Mouse (Mus musculus): ENCODE results near the gene Myl7. TPM values are rescaled to one million over a fixed set of nuclear protein-coding genes. Genes with fewer than 3 reads are reported as not detected.

Gene Myl7
- polyA plus RNA-seq, 1 experiment from 2014 or later: 156 TPM

DNA sequence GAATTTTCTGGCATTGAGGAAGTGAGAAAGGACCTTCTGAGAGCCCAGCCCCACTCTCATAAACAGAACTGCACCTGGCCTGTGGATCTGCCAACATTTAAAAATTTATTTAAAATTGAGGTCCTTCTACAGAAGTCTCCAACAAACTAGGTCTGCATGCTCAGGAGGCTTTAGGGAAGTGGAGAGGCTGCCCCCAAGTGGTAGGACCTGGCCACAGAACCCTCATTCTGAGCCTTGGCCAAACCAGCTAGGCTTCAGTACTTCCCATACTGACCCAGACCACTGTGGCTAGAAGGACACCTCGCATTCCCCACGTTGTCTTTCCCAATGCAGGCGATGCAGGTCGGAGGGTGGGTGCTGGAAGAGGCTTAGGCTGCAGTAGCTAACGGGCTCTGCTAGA lies 14.1 kb upstream of the Myl7 start:
- Histone ChIP-seq H3K4me1 (replicated peaks; ENCODE audit: control insufficient read depth, insufficient read depth, low read length) (no peaks in the 10 kb centered on the region), H3K9me3 (ENCODE audit: control insufficient read depth, low read length) (no peaks in the 10 kb centered on the region), H3K4me3 (ENCODE audit: low read depth, low read length) (no peak overlapping the region), H3K9ac (ENCODE audit: low read depth, low read length) (no peak overlapping the region), H3K27me3 (replicated peaks; ENCODE audit: control insufficient read depth, insufficient read depth, low read length) (0 out of 2 replicates have a peak, but pooled peaks cover 3% of the 10 kb centered on the region), H3K36me3 (ENCODE audit: control insufficient read depth, insufficient read depth, low read length) (no peaks in the 10 kb centered on the region), H3K27ac (ENCODE audit: low read depth, low read length) (no peak overlapping the region), H3K4me2 (no peak overlapping the region)
- DNase-seq (ENCODE audit: low spot score): no peak
- ATAC-seq (replicated peaks; ENCODE audit: low FRiP score): no peak
- WGBS: 25% methylated on average over 5 of the region's 5 CpGs

DNA sequence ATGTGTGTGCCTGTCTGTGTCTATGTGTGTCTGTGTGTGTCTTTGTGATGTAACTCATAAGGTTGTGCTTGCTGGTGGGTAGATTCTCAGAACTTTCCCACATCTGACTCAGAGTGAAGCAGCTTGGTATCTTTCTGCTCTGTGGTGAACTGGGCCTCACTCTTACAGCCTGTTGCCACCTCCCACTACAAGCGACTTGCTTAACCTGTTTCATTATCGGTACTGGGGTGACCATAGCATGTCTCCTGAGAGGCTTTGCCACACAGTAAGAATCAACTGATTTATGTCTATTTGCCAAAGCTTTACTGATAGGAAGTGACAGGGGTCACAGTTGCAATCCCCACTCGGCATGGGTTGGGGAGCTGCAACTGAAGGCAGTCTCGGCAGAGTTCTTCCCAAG lies 10.1 kb upstream of the Myl7 start:
- Histone ChIP-seq H3K9me3 (ENCODE audit: control insufficient read depth, low read length) (no peaks in the 10 kb centered on the region), H3K4me3 (ENCODE audit: low read depth, low read length) (no peak overlapping the region), H3K4me1 (replicated peaks; ENCODE audit: control insufficient read depth, insufficient read depth, low read length) (no peaks in the 10 kb centered on the region), H3K36me3 (ENCODE audit: control insufficient read depth, insufficient read depth, low read length) (no peaks in the 10 kb centered on the region), H3K9ac (ENCODE audit: low read depth, low read length) (no peak overlapping the region), H3K27me3 (replicated peaks; ENCODE audit: control insufficient read depth, insufficient read depth, low read length) (peaks cover 4% of the 10 kb centered on the region; the same call in 1 of the 2 replicates), H3K27ac (ENCODE audit: low read depth, low read length) (no peak overlapping the region), H3K4me2 (no peak overlapping the region)
- DNase-seq (ENCODE audit: low spot score) (no peak), ATAC-seq (replicated peaks; ENCODE audit: low FRiP score) (no peak)
- WGBS: 72% methylated on average over 4 of the region's 4 CpGs

DNA sequence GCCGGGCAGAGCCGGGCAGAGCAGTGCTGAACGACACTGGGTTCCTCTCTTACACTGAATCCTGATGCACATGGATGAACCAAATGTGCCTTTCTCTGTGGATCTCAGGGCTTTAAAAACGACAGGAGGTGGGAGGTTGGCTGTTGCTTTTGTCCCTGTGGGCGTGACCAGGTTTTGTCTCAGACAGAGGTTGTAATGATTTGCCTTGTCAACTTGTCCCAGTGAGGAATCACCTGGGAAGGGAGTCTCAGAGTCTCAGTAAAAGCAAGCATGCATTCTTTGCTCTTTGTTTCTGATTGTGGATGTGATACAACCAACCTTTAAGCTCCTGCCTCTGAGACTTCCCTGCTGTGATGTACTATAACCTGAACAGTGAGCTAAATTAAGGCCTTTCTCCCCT lies 8.5 kb upstream of the Myl7 start:
- no peak overlapping the region for H3K4me3 ChIP-seq (ENCODE audit: low read depth, low read length)
- WGBS: 63% methylated on average over 5 of the region's 5 CpGs
- H3K36me3 ChIP-seq (ENCODE audit: control insufficient read depth, insufficient read depth, low read length): no peaks in the 10 kb centered on the region
- ATAC-seq (replicated peaks; ENCODE audit: low FRiP score) (no peak), DNase-seq (ENCODE audit: low spot score) (no peak)
- no peak overlapping the region for H3K4me2 ChIP-seq
- H3K4me1 ChIP-seq (replicated peaks; ENCODE audit: control insufficient read depth, insufficient read depth, low read length): no peaks in the 10 kb centered on the region
- no peaks in the 10 kb centered on the region for H3K9me3 ChIP-seq (ENCODE audit: control insufficient read depth, low read length)
- H3K9ac ChIP-seq (ENCODE audit: low read depth, low read length): no peak overlapping the region
- H3K27me3 ChIP-seq (replicated peaks; ENCODE audit: control insufficient read depth, insufficient read depth, low read length): peaks cover 19% of the 10 kb centered on the region
- no peak overlapping the region for H3K27ac ChIP-seq (ENCODE audit: low read depth, low read length)

DNA sequence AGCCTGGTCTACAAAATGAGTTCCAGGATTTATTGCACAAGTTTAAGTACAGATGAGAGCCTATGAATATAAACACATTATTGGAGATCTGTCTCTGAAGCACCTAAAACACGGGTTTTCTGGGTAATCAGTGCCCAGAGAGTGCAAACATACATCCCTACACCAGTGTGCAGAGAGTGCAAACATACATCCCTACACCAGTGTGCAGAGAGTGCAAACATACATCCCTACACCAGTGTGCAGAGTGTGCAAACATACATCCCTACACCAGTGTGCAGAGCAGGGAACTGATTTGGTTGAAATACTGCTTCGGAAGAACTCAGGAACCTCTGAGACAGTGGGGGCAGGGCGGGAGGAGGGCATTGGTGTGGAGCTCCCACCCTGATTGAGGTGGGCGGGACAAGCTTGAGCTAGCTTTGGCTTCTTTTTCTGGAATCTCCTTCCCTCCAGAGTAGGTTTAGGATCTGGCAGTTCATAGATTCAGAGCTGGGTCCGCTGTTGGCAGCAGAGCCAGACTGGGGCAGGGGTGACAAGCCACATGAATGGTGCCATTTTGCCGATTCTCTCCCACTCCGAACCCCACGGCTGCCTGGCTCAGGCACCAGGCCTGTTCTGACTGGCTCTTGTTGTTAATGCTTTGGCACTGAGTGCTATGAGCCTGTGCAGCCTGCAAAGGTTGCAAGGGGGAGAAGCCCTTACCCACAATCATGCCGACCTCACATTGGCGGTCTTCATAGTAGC lies 7.4 kb upstream of the Myl7 start:
- Histone ChIP-seq H3K4me2 (no peak overlapping the region), H3K27me3 (replicated peaks; ENCODE audit: control insufficient read depth, insufficient read depth, low read length) (peaks cover 31% of the 10 kb centered on the region), H3K9ac (ENCODE audit: low read depth, low read length) (no peak overlapping the region), H3K27ac (ENCODE audit: low read depth, low read length) (no peak overlapping the region), H3K9me3 (ENCODE audit: control insufficient read depth, low read length) (no peaks in the 10 kb centered on the region), H3K36me3 (ENCODE audit: control insufficient read depth, insufficient read depth, low read length) (no peaks in the 10 kb centered on the region), H3K4me1 (replicated peaks; ENCODE audit: control insufficient read depth, insufficient read depth, low read length) (no peaks in the 10 kb centered on the region), H3K4me3 (ENCODE audit: low read depth, low read length) (no peak overlapping the region)
- ATAC-seq (replicated peaks; ENCODE audit: low FRiP score): no peak
- DNase-seq (ENCODE audit: low spot score): no peak
- 84% methylated on average over 10 of the region's 10 CpGs for WGBS

DNA sequence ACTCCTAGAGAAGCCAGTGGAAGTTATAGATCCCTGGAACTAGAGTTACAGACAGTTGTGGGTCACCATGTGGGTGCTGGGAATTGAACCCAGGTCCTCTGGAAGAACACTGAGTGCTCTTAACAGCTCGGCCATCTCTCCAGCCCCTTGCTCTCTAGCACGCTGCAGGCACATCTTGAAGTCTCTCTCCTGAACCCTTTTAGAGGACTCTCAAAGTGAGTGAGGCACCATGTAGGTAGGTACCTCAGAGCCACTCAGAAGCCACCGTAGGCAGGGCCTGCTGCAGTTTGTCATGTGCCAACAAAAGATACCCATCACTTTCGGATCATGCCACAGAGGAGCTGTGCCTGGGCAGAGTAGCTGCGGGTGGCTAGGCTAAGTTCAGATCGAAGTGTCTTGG lies 6.3 kb upstream of the Myl7 start:
- 84% methylated on average over 6 of the region's 6 CpGs for WGBS
- no peak overlapping the region for H3K9ac ChIP-seq (ENCODE audit: low read depth, low read length)
- no peak overlapping the region for H3K4me3 ChIP-seq (ENCODE audit: low read depth, low read length)
- peaks cover 41% of the 10 kb centered on the region for H3K27me3 ChIP-seq (replicated peaks; ENCODE audit: control insufficient read depth, insufficient read depth, low read length)
- no peaks in the 10 kb centered on the region for H3K36me3 ChIP-seq (ENCODE audit: control insufficient read depth, insufficient read depth, low read length)
- DNase-seq (ENCODE audit: low spot score) (no peak), ATAC-seq (replicated peaks; ENCODE audit: low FRiP score) (no peak)
- H3K4me2 ChIP-seq: no peak overlapping the region
- H3K27ac ChIP-seq (ENCODE audit: low read depth, low read length): no peak overlapping the region
- H3K9me3 ChIP-seq (ENCODE audit: control insufficient read depth, low read length): no peaks in the 10 kb centered on the region
- H3K4me1 ChIP-seq (replicated peaks; ENCODE audit: control insufficient read depth, insufficient read depth, low read length): no peaks in the 10 kb centered on the region

DNA sequence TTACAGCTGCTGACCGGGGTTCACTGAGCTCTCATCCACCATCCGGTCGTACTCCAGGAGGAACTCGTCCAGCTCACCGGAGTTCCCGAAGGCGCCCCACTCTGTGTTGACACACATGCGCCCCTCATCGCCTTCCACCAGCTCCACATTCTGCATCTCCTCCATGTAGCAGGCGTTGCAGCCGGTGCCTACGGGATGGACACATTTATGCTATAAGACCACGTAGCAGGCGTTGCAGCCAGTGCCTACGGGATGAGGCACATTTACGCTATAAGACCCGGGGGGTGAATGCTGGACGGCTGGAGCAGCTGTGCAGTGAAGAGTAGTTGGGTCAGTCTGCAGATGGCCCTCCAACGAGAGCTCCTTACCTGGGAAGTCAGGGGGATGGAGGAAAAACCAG lies 5.8 kb upstream of the Myl7 start:
- WGBS: 87% methylated on average over 19 of the region's 19 CpGs
- DNase-seq (ENCODE audit: low spot score) (no peak), ATAC-seq (replicated peaks; ENCODE audit: low FRiP score) (no peak)

DNA sequence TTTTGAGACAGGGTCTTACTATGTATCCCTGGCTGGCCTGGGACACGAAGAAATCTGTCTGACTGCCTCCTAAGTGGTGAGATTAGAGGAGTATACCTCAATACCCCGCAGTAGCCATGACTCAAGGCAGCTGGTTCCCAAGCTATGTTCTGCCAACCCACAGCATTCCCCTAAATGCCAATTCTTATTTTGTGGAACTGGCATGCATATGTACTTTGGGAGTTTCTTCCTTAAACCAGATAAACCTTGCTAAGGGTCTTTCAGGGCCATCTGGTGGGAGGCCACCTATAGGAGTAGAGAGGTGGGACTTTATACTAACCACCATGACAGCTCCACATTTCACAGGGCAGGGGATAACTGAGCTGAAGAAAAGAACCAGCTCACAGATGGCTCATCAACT lies 5.3 kb upstream of the Myl7 start:
- Histone ChIP-seq H3K27me3 (replicated peaks; ENCODE audit: control insufficient read depth, insufficient read depth, low read length) (peaks cover 51% of the 10 kb centered on the region), H3K4me2 (no peak overlapping the region), H3K27ac (ENCODE audit: low read depth, low read length) (no peak overlapping the region), H3K4me3 (ENCODE audit: low read depth, low read length) (no peak overlapping the region), H3K9me3 (ENCODE audit: control insufficient read depth, low read length) (no peaks in the 10 kb centered on the region), H3K9ac (ENCODE audit: low read depth, low read length) (no peak overlapping the region), H3K4me1 (replicated peaks; ENCODE audit: control insufficient read depth, insufficient read depth, low read length) (no peaks in the 10 kb centered on the region), H3K36me3 (ENCODE audit: control insufficient read depth, insufficient read depth, low read length) (no peaks in the 10 kb centered on the region)
- 74% methylated on average over 2 of the region's 2 CpGs for WGBS
- DNase-seq (ENCODE audit: low spot score) (no peak), ATAC-seq (replicated peaks; ENCODE audit: low FRiP score) (no peak)

More for the DNA sequence above, 5.8 kb upstream of the Myl7 start:
- H3K9me3 ChIP-seq (ENCODE audit: control insufficient read depth, low read length): no peaks in the 10 kb centered on the region
- H3K4me1 ChIP-seq (replicated peaks; ENCODE audit: control insufficient read depth, insufficient read depth, low read length): no peaks in the 10 kb centered on the region
- H3K4me2 ChIP-seq: no peak overlapping the region
- H3K27me3 ChIP-seq (replicated peaks; ENCODE audit: control insufficient read depth, insufficient read depth, low read length): peaks cover 46% of the 10 kb centered on the region
- no peak overlapping the region for H3K27ac ChIP-seq (ENCODE audit: low read depth, low read length)
- H3K4me3 ChIP-seq (ENCODE audit: low read depth, low read length): no peak overlapping the region
- no peaks in the 10 kb centered on the region for H3K36me3 ChIP-seq (ENCODE audit: control insufficient read depth, insufficient read depth, low read length)
- H3K9ac ChIP-seq (ENCODE audit: low read depth, low read length): no peak overlapping the region

DNA sequence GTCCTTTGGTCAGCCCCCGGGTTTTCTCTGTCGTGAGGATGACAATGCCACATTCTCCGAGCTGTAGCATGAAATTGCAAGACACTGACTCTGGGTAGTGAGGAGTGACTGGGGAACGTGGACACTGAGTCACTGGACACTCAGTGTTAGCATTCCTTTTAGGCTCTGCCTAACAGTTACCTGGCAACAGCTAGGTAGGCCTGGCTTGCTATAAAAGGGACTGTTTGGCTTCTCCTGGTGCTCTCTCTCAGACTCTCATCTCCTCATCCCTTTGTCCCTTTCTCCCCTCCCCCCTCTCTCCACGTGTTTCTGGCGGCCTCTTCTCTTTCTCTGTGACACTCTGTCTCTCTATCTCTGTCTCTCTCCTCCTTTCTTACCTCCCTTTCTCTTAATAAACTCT lies 3.8 kb upstream of the Myl7 start:
- Histone ChIP-seq H3K4me1 (replicated peaks; ENCODE audit: control insufficient read depth, insufficient read depth, low read length) (peaks cover 11% of the 10 kb centered on the region), H3K9me3 (ENCODE audit: control insufficient read depth, low read length) (no peaks in the 10 kb centered on the region), H3K27me3 (replicated peaks; ENCODE audit: control insufficient read depth, insufficient read depth, low read length) (peaks cover 65% of the 10 kb centered on the region), H3K9ac (ENCODE audit: low read depth, low read length) (0 out of 2 replicates have a peak overlapping the region, but pooled peaks have one; percentile 1), H3K4me2 (peak overlapping the region; percentile 52), H3K36me3 (ENCODE audit: control insufficient read depth, insufficient read depth, low read length) (no peaks in the 10 kb centered on the region), H3K4me3 (ENCODE audit: low read depth, low read length) (no peak overlapping the region; the same call in 1 of the 2 replicates), H3K27ac (ENCODE audit: low read depth, low read length) (no peak overlapping the region)
- no peak for DNase-seq (ENCODE audit: low spot score)
- 7% methylated on average over 6 of the region's 6 CpGs for WGBS
- ATAC-seq (replicated peaks; ENCODE audit: low FRiP score): no peak

DNA sequence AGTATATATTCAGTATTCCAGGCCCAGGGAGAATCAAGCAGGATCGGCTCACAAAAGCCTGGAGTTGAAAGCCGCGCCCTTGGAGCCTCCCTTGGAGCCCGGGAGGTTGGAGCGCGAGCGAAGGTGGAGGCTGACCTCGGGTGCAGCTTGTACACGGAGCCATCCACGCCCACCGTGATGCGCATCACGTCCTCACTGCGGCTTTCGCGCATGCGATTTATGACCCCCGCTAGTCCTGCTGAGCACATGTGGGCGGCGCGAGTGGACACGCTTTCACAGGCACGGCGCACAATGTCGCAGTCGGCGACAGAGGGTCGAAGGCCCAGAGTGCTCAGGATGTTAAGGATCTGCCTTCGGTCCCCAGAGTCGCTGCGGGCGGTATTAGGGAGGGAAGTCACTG lies 3.4 kb upstream of the Myl7 start:
- no peaks in the 10 kb centered on the region for H3K36me3 ChIP-seq (ENCODE audit: control insufficient read depth, insufficient read depth, low read length)
- peak overlapping the region; percentile 52 for H3K4me2 ChIP-seq
- H3K27me3 ChIP-seq (replicated peaks; ENCODE audit: control insufficient read depth, insufficient read depth, low read length): peaks cover 69% of the 10 kb centered on the region
- no peak overlapping the region for H3K27ac ChIP-seq (ENCODE audit: low read depth, low read length)
- ATAC-seq (replicated peaks; ENCODE audit: low FRiP score) (no peak; the same call in 1 of the 2 replicates), DNase-seq (ENCODE audit: low spot score) (no peak)
- 4% methylated on average over 32 of the region's 32 CpGs for WGBS
- H3K4me1 ChIP-seq (replicated peaks; ENCODE audit: control insufficient read depth, insufficient read depth, low read length): peaks cover 15% of the 10 kb centered on the region
- 0 out of 2 replicates have a peak overlapping the region, but pooled peaks have one; percentile 1 for H3K9ac ChIP-seq (ENCODE audit: low read depth, low read length)
- no peaks in the 10 kb centered on the region for H3K9me3 ChIP-seq (ENCODE audit: control insufficient read depth, low read length)
- H3K4me3 ChIP-seq (ENCODE audit: low read depth, low read length): peak overlapping the region; percentile 37

Measured in liver, embryonic 11.5 days (tissue).